Mouse (Mus musculus) E14TG2a.4 (cell line): ENCODE results near the gene Hoxa10.

ENCODE experiments used
- CTCF ChIP-seq: conservative IDR thresholded peaks from 2 replicates; pipeline ENCODE4 v1.5.1; 2014; ENCODE audit warnings: low read length
- NANOG ChIP-seq: IDR thresholded peaks from 2 replicates; pipeline ENCODE4 v1.6.1; 2014; ENCODE audit warnings: borderline replicate concordance, low read length, mixed read lengths
- POU5F1 ChIP-seq: IDR thresholded peaks from 2 replicates; pipeline ENCODE4 v1.6.1; 2014; ENCODE audit warnings: low read length, borderline replicate concordance

- TF ChIP-seq CTCF (no peak), POU5F1 (no peak), NANOG (no peak)
Observed at GRCm38 (mm10) chr6:52268341-52268740, 27.7 kb upstream of the Hoxa10 start.
